Mouse (Mus musculus) adrenal gland (tissue): ENCODE data around the gene Olfml3.

ENCODE experiments used
- intact Hi-C: fragments of 180-260 bp; cut with DNase I; formaldehyde crosslinking; loops from one replicate; pipeline ENCODE4 v1.15.1; 2025

Gene Olfml3

GRCm38 (mm10) chr3:103743208-103743607, 5.4 kb upstream of the Olfml3 start:
- intact Hi-C loops, result no loop called here

DNA sequence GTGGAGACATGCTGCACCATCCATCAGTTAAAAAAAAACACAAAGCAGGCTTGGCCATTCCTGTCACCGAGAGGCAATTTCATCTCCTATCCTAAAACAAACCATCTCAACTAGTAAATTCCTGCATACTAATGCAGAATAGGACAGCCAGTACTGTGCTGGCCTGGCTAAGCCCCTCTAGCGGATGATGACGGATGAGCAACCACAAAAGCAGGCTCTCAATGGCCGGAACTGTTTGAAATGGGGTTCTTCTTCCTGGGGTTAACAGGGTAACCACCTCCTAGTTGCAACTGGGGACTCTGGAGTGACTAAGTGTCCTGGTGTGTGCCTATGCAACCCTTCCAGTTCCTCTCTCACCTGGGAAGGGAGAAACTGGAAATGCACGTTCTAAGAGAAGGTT, 2.5 kb upstream of the Olfml3 start:
- intact Hi-C loops, result no loop called here

- intact Hi-C loops, result loop anchor here (2.0 to 5.0 kb wide), 3 partner anchors 148 to 347 kb away; no protein-coding TSS in a partner anchor
Observed at GRCm38 (mm10) chr3:103739329-103739728, 1.5 kb upstream of the Olfml3 start, which contains the start of gene Gm10964. TSS of gene Gm10964 (plus strand) at chr3:103739366.

- intact Hi-C loops, result loop anchor here (5.0 kb wide), 2 partner anchors 150 to 300 kb away; no protein-coding TSS in a partner anchor
Observed at GRCm38 (mm10) chr3:103737061-103737754, 593 bp downstream of the Olfml3 start.

DNA sequence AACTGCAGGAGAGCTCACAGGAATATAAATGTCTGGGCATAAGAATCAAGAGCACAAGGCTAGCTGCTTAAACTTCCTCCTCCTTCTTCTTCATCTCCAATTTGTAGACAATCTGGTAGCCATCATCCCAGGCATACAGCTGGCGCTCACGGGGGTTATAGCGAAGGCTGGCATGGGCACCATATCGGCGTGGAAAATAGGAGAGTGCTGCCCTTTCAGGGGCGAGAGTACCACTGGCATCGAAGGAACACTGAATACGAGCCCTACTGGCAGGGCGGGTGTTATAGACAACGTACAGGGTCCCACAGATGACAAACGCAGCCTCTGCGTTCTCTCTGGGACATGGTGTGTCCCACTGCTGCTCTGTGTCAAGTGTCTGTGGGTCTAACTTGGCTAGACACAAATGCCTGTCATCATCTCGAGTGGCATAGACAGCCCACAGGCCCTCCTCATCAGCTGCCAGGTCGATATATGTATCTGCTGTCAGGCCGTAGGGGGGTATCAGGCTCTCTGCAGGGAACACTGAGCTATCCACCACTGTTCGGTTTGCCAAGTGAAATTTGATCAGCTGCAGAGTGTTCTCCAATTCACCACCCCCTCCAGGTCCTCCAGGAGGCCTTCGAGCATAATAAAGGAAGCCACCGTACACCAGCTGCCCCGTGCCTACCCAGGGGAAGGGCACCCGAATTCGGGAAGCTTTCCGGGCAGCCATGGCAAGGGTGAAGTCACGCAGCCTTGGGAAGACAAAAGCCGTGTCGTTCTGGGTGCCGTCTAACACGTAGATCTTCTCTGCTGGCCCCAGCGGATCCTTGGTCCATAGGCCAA, 1.8 kb downstream of the Olfml3 start:
- intact Hi-C loops, result loop anchor here (5.0 kb wide), 2 partner anchors 151 to 299 kb away; no protein-coding TSS in a partner anchor

GRCm38 (mm10) chr3:103734696-103735519, 2.9 kb downstream of the Olfml3 start:
- intact Hi-C loops, result loop anchor here (5.0 kb wide), 2 partner anchors 152 to 298 kb away; no protein-coding TSS in a partner anchor

- intact Hi-C loops, result no loop called here
Observed at GRCm38 (mm10) chr3:103733799-103734695, 3.8 kb downstream of the Olfml3 start.

DNA sequence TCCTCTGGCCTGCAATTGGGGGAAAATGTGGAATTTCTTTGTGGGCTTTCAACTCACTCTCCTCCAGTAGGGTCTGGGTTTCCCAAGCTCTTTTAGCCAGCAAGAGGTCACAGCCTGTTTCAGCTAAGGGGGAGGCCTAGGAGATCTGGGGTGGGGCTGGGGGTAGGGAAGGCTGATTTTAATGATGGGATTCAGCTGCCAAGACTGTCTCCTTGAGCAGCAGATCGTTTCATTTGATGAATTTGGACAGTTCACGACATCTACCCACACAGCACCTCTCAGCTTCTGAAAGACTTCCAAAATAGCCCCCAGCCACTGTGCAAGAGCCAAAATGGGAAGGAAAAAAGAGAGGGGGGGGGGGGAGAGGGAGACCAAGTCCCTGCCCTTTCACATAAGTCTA, 4.6 kb downstream of the Olfml3 start:
- intact Hi-C loops, result no loop called here

- intact Hi-C loops, result no loop called here
Observed at GRCm38 (mm10) chr3:103732116-103732515, 5.7 kb downstream of the Olfml3 start.

- intact Hi-C loops, result no loop called here
Observed at GRCm38 (mm10) chr3:103729850-103730249, 8.0 kb downstream of the Olfml3 start.

DNA sequence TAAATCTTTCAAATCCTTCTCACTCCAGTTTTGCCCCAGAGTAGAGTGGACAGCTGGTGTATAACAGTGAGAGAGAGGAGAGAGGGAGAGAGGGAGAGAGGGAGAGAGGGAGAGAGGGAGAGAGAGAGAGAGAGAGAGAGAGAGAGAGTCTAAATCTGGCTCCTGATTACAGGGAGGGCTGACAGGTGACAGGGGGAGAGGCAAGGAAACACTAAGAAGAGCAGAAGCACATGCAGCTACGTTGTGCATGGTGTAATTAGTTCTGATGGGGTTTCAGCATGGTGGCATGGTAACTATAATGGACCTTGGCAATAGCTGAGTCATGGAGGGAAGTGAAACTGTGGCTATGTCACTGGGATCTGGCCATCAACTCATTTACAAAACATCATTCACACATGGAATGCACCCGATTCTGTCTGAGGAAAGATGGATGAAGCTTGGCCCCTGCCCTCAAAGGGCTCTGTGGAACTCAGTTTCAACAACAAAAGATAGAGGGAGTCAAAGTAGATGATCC, 9.9 kb downstream of the Olfml3 start:
- intact Hi-C loops, result no loop called here

GRCm38 (mm10) chr3:103726642-103727041, 11.2 kb downstream of the Olfml3 start:
- intact Hi-C loops, result no loop called here

DNA sequence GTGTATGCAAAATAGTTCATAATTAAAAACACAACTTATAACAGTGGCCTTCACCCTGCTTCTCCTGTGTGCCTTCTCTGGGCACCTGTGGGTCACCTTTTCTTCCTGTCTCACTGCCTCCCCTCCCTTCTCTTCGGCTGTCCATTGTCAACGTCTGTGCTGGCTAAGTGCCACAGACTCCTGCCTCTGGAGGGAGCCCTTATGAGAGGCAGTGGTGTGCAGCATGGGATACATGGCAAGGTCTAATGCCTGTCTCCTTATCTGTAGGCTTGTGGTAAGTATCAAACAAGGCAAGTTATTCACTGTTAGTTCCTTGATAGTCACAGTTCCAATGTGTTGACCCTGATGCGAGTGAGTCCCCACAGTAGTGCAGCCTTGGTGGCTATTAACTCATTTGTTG, 13.7 kb downstream of the Olfml3 start:
- intact Hi-C loops, result no loop called here

DNA sequence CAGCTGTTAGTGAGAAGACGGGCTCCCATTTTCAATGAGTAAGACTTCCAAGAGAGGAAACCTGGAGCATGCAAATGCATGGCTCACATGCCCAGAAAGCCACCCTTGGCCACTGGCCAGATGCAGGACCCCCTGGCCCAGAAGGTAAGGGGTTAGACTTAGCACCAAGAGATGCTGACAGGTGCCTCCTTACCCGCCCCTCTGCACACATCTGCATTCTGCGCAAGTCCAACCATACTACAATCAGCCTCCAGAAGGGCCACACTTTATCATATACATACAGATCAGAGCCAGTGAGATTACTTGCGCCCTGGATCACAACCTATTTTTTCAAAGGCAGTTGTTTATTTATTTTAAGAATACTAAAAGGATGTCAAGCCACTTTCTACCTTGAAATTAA, 19.1 kb downstream of the Olfml3 start:
- intact Hi-C loops, result no loop called here

DNA sequence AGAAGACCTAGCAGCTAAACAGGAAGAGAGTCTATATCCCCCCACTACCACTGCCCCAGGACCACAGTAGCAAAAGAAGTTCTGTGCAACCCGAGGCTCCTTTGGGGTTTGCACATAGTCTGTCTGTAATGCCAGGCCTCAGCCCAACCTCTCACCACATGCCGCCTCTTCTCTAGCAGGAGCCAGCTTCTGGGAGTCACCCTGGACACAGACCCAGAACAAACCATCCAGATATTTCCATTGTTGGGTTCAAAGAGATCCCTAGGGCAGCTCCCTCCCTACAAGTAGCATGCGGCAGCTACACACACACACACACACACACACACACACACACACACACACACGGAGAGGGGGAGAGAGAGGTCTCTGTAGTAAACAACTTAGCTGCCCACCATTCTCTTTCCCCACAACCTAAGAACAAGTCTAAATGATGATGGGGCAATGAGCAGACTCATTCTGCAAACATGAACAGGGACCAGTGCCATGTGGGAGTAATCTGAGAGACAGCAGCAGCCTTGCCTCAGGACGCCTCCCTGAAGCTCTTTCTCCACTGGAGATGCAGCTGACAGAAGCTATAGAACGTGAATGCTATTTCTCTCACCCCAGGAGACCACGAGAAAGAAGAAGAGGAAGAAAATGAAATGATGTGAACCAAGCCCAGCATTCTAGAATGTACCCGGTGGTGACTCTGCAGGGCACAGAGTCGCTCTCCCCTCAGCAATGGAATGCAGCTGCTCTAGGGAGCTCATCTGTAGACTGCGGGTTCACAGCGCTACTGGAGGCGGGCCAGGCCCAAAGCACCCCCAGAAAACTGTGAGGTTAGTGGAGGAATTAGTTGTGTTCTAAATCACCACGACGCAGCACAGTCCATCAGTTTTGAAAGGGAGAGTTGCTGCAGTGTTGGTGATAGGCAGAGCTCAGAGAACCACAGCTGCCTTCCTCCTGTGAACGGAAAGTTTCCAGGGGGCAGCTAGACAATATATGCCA, 20.7 kb downstream of the Olfml3 start:
- intact Hi-C loops, result no loop called here

DNA sequence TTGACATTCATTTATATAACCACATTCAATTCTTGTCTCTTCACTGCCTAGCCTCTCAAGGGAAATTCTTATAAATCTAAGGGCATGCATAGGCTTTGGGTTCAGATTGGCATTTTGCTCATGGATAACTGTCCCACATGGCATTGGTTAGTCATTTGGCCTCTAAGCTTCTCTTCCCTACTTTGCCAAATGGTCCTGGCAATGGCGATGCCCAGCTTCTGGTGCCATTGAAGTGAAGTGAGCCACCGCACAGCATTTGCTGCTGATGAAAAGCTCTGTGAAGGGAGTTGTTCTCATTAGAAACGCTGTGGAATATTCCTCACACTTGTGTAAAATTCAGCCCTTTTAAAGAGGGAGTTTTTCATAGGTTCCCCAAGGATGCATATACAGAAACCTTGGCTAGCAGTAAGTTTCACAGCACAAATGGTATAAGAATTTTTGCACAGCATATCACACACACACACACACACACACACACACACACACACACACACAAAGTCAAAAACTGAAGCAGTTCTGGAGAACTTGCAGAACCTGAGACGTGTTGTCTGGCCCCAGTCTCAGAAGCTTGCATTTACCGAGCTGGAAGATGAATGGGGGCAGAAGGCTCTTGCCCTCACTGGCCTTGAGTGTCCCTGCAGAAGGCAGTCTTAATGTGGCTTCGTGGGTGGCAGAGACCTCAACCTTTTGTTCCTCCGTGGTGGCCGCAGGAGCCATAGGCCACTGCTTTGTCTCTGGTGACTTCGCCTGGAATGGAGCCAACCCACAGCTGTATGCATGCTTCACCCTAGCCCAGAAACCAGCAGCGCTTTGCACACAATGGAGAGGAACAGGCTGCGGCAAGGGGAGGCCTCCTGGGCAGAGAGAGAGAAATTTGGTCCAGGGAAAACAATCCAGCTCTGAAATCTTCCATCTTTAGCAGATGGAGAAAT, 21.8 kb downstream of the Olfml3 start:
- intact Hi-C loops, result no loop called here

DNA sequence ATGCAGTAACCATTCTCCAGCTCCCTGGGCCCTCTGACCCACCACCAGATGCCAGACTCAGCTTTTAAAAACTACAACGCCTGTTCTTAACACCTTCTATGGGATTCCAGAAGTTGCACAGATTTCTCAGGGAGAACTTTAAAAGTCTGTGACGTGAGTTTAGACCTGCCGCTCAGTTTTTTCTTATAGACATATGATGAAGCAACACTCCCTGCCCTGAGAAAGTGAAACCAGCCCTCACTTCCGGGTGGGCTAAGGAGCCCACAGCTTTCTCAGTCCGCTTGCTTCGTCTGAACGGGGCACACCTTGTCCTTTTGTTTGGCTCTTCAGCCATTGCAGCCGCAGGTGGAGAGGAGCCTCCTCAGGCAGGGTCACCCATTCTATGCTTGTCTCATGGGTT, 22.9 kb downstream of the Olfml3 start:
- intact Hi-C loops, result no loop called here
